Mouse (Mus musculus) gastrocnemius, adult 2 months (tissue): ENCODE results near the gene Cpeb1. TPM values are rescaled to one million over a fixed set of nuclear protein-coding genes. Genes with fewer than 3 reads are reported as not detected.

Experiments
- DNase-seq: peaks from one replicate; pipeline ENCODE4 v3.0.0; 2022
- H3K27ac ChIP-seq: fragments of 200-600 bp; 2 replicates; pipeline ENCODE4 v1.8.1; 2022; ENCODE audit warnings: mild to moderate bottlenecking
- H3K4me3 ChIP-seq: fragments of 200-600 bp; 2 replicates; pipeline ENCODE4 v1.8.1; 2022; ENCODE audit warnings: mild to moderate bottlenecking, moderate library complexity
- CTCF ChIP-seq: fragments of 200-600 bp; IDR thresholded peaks from 2 replicates; pipeline ENCODE4 v1.8.1; 2022; ENCODE audit warnings: antibody characterized with exemption, mild to moderate bottlenecking, moderate library complexity
- intact Hi-C: fragments of 180-260 bp; cut with DNase I; formaldehyde crosslinking; loops from one replicate; pipeline ENCODE4 v1.15.1; 2025
- total RNA-seq, 2 experiments: library from RNA; stranded (reverse); gene quantifications; 2 replicates each; pipeline ENCODE4 v1.2.3; 2021

The Cpeb1 gene
- total RNA-seq, 2 experiments from 2014 or later: 27.1 to 43.3 TPM

DNA sequence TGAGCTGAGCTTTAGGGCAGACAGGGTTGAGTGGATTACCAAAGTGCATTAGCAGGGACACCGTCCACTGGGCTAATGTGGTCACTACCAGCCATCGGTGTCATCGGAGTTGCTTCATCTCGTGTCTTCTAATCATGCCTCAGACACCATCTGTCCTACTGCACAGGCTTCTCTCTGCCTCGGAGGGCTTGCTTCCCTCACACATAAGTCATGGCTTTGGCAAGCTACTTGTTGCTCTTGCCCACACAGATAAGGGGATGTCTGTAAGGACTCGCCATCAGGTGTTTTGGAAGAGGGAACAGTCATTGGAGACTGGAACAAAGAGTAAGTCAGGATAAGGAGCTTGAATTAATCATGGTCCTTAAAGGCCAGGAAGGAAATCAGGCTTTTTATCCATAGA is 146.0 kb downstream of the Cpeb1 start:
- no peak for TF ChIP-seq CTCF
- DNase-seq: no peak
- Histone ChIP-seq H3K27ac (no peak overlapping the region), H3K4me3 (no peak overlapping the region)
- intact Hi-C loops: no loop called here

DNA sequence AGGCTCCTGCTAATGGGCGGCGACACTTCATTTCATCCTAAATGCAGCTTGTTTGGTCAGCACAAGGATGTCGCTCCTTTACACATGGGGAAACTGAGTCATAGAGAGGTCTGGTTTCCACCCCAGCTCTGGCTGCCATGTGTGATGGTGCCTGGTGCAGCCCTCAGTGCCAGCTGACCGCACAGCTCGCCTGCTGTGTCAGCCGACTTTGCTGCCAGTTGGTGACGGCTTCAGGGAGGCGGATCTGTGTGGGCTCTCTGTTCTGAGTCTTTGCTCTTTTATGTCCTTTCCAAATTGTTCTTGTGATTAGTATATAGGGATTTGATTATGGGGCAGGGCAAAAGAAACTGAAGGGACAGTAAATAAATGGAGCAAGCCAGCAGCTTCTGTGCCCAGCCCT is 147.5 kb downstream of the Cpeb1 start:
- no peak for TF ChIP-seq CTCF
- no peak overlapping the region for H3K27ac ChIP-seq
- H3K4me3 ChIP-seq: no peak overlapping the region
- DNase-seq: no peak
- intact Hi-C loops: no loop called here

DNA sequence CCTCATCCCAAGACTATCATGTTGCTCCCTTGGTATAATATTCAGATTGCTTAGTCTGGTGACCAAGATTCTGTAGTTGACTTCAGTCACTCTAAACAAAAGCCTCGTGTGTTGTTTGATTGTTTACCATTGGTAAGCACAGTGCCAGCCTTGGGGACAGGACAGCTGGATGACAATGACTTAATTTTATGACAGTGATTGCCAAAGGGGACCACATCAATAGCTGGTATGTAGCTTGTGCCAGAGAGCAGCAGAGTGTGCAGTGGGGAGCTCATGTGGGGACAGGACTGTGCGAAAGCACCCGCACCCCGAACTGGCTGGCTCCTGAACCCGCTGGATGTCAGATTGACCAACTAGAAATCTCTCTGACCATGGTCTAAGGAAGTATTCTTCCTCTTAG is 150.6 kb downstream of the Cpeb1 start:
- Histone ChIP-seq H3K27ac (no peak overlapping the region), H3K4me3 (no peak overlapping the region)
- intact Hi-C loops: no loop called here
- DNase-seq: no peak
- no peak for TF ChIP-seq CTCF

GRCm38 (mm10) chr7:81304100-81304499 is 151.2 kb downstream of the Cpeb1 start:
- Histone ChIP-seq H3K27ac (no peak overlapping the region), H3K4me3 (no peak overlapping the region)
- no peak for TF ChIP-seq CTCF
- intact Hi-C loops: no loop called here
- no peak for DNase-seq

DNA sequence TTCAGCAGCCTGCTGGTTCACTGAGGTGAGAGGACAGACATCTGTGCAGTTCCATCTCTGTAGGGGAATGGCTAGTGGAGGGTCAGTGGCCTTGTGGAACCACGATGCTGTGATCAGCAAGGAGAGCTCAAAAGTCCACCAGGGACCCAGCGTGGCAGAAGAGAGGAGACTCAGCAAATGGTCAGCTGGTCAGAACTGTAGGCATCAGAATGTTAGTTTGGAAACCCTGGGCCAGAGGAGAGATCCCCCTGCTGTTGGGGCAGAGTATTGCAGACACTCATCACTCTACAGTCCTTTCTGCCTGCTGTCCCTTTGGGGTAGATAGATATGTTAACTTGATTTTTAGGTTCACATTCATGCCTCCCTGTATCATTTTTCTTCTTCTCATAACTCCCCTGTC is 151.6 kb downstream of the Cpeb1 start:
- DNase-seq: peak; percentile 57
- intact Hi-C loops: loop anchor here (1.0 kb wide), 2 partner anchors 94 to 135 kb away; no protein-coding TSS in a partner anchor
- Histone ChIP-seq H3K4me3 (no peak overlapping the region), H3K27ac (no peak overlapping the region)
- peak; percentile 87 for TF ChIP-seq CTCF

DNA sequence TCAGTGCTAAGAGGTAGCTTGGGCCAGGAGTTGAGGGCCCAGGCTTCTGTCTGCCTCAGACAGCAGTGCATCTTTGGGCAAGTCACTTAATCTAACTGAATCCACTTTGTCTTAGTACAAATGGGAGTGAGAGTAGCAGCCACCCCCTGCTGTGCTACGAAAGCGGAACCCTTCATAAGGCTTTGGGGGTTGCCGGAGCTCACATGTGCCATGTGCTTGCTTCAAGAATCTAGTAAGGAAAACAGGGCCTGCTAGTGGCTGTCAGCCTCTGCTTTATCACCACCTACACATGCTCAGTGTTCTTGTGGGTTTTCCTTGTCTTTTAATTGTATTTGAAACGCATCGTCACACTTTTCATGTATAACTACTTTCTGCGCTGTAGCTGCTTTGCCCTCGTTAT is 153.9 kb downstream of the Cpeb1 start:
- no peak for TF ChIP-seq CTCF

DNA sequence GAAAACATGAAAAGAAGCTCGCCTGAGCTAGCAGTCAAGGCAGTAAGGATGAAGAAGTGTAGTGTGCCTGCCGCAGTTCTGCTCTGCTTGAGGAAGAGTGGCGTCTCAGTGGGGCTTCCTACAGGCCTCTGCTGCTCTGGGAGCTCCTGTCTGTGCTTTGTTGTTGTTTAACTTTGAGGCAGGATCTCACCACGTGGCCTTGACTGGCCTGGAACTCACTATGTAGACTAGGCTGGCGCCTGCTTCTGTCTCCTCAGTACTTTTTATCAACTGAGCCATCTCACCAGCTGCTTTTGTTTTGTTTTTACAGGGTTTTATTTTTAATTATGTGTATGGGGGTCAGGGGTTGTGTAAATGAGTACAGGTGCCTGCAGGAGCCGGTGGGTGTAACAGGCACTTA is 157.1 kb downstream of the Cpeb1 start:
- Histone ChIP-seq H3K4me3 (no peak overlapping the region), H3K27ac (no peak overlapping the region)
- intact Hi-C loops: no loop called here
- DNase-seq: no peak
- no peak for TF ChIP-seq CTCF

More for the DNA sequence above, 153.9 kb downstream of the Cpeb1 start:
- no peak for DNase-seq
- no peak overlapping the region for H3K27ac ChIP-seq
- H3K4me3 ChIP-seq: no peak overlapping the region
- intact Hi-C loops: no loop called here

Other genes starting within 250 kb of the Cpeb1 start
- 10 to 100 TPM in 1 of 2 experiments, 1 to 10 TPM in 1; 7.2 to 16.5 TPM for gene Pde8a, start 241.9 kb downstream of the Cpeb1 start, total RNA-seq
- gene Rps17, start 110.2 kb downstream of the Cpeb1 start, total RNA-seq: 100 to 1,000 TPM; 725 to 864 TPM
- gene Ap3b2, start 38.5 kb upstream of the Cpeb1 start, total RNA-seq: under 1 TPM; 0.20 TPM
- 10 to 100 TPM in 1 of 2 experiments, 1 to 10 TPM in 1; 1.4 to 10.7 TPM for gene BC048679, start 42.8 kb upstream of the Cpeb1 start, total RNA-seq
- 100 to 1,000 TPM; 311 to 349 TPM for gene Fsd2, start 111.5 kb upstream of the Cpeb1 start, total RNA-seq
- 10 to 100 TPM in 1 of 2 experiments, 1 to 10 TPM in 1; 6.9 to 11.2 TPM for gene Whamm, start 115.8 kb upstream of the Cpeb1 start, total RNA-seq